Mouse (Mus musculus) layer of hippocampus, adult 2 months (tissue): ENCODE results near the gene Leo1. TPM values are rescaled to one million over a fixed set of nuclear protein-coding genes. Genes with fewer than 3 reads are reported as not detected.
"Not testable (repeated sequence)": the region's sequence is repeated elsewhere in the genome, so short reads cannot be mapped to it uniquely, and the experiment has no call there.

Source experiments
- DNase-seq, 2 experiments: peaks; one replicate each; pipeline ENCODE4 v3.0.0; 2022; ENCODE audit warnings: low spot score in 2 of 2
- H3K27ac ChIP-seq: fragments of 200-600 bp; 2 replicates; pipeline ENCODE4 v1.8.1; 2022
- H3K4me3 ChIP-seq: fragments of 200-600 bp; 2 replicates; pipeline ENCODE4 v1.8.1; 2022; ENCODE audit warnings: mild to moderate bottlenecking
- CTCF ChIP-seq: fragments of 200-600 bp; conservative IDR thresholded peaks from 2 replicates; pipeline ENCODE4 v1.8.1; 2022; ENCODE audit warnings: antibody characterized with exemption, mild to moderate bottlenecking, moderate library complexity
- total RNA-seq, 2 experiments: library from RNA; stranded (reverse); gene quantifications; 2 replicates each; pipeline ENCODE4 v1.2.3; 2021

Gene Leo1
- total RNA-seq, 2 experiments from 2014 or later, result 24.1 to 24.3 TPM

DNA sequence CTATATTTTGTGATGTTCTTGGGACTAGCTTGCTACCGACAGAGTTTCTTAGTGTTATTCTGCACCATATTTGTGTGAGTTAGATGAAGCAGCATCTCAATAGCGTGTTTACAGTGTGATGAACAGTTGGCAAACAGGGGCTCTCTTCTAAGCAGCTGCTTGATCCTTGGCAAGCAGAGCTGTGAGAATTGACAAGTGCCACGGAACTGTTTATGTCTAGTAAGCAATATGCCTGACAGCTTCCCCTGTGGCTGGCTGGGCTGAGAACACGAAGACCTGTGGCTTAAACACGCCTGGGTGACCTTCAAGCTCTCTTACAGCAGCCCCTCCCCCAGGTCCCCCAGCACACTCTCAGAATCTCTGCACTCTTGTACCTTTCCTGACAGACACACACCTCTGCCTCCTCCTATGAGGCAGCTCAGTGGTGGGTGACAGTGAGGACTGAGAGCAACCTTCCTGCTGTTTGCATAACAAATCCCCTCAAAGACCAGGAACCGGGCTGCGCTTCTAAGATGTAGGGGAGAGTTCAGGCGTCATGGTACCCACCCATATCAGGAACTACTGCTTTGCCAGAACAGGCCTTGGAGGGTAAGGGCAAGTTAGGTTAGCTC, 21.8 kb downstream of the Leo1 start:
- peak; percentile 31 to 41 for DNase-seq
- no peak overlapping the region for H3K27ac ChIP-seq
- no peak for TF ChIP-seq CTCF
- H3K4me3 ChIP-seq, result no peak overlapping the region

DNA sequence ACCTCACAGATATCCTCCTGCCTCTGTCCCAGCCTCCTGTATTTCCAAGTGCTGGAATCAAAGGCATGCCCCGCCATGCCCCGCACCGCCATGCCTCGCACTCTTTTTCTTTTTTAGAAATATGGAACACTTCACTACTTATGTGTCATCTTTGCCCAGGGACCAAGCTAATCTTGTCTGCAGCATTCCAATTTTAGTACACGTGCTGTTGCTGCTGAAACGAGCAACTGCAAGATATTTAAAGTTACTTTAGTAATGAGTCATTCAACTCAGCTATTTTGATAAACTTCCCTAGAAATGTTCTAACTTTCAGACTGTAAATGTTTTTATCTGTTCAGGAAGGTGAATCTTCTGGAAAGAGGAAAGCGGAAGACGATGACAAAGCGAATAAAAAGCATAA, 24.5 kb downstream of the Leo1 start:
- no peak overlapping the region for H3K4me3 ChIP-seq
- H3K27ac ChIP-seq, result no peak overlapping the region
- no peak for DNase-seq
- no peak for TF ChIP-seq CTCF

DNA sequence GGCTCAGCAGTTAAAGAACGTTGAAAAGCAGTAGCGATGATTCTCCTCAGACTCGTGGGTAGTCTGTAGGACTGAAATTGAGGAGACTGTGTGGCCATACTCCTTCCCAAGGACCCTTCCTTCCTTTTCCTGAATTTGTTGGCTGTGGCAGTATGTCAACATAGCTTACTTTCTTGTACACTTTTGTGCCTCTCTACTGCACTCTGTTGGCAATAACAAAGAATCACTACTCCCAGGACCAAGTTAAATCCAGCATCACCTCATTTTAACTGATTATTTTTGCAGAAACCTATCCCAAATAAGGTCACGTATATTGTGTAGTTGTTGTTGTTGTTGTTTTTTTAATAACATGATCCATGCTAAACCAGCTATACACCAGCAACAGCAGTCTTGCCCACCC, 25.3 kb downstream of the Leo1 start:
- no peak overlapping the region for H3K27ac ChIP-seq

DNA sequence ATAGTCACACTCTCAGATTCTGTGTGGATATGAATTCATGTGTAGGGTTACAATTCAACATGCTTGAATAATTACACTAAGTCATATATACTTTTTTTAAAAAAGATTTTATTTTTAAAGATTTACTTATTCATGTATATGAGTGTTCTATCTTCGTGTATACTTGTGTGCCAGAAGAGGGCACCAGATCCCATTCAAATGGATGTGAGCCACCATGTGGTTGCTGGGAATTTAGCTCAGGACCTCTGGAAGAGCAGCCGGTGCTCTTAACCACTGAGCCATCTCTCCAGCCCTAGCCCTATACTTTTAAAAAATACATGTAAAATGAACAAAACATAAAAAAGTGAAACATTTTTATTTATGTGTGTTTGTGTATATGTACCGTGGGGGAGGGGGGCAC, 26.3 kb downstream of the Leo1 start:
- DNase-seq, result no peak
- no peak overlapping the region for H3K27ac ChIP-seq
- TF ChIP-seq CTCF, result peak; percentile 37
- no peak overlapping the region for H3K4me3 ChIP-seq

More for the DNA sequence above, 25.3 kb downstream of the Leo1 start:
- peak; percentile 62 for TF ChIP-seq CTCF
- H3K4me3 ChIP-seq, result no peak overlapping the region
- DNase-seq, result no peak

DNA sequence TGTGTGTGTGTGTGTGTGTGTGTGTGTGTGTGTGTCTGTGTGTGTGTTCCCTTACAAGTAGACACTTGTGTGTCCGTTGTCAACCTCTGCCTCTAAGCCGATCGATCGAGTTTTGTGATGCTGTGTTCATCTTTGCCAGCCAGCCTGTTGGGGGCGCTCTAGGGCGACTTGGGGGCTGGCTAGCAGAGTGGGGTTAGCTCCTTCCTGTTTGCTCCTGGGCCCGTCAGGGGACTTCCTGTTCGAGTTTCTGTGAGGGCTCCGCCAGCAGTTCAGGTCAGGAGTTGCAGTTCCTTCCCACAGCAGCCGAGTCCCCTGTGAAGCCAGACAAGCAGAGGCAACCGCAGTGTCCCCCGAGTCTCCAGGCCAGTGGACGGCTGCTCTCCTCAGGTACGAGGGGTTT, 27.0 kb downstream of the Leo1 start:
- H3K4me3 ChIP-seq, result no peak overlapping the region
- TF ChIP-seq CTCF, result peak; percentile 40
- no peak for DNase-seq
- H3K27ac ChIP-seq, result no peak overlapping the region

DNA sequence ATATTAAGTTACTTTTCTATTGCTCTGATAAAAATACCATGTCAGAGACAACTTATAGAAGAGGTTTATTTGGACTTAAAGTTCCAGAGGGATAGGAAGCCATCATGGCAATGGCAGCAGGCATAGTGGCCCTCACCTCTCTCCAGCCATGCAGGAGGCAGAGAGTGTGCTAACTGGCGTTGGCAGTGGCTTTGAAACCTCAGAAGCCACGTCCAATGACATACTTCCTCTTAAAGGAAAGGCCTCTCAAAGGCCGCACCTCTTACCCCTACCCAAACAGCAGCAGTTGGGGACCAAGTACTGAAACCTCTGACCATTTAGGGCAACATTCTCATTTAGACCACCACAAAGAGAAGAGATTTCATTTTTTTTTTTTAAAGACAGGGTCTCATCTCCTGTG, 35.9 kb downstream of the Leo1 start:
- no peak overlapping the region for H3K27ac ChIP-seq
- DNase-seq, result no peak
- TF ChIP-seq CTCF, result no peak
- H3K4me3 ChIP-seq, result no peak overlapping the region

DNA sequence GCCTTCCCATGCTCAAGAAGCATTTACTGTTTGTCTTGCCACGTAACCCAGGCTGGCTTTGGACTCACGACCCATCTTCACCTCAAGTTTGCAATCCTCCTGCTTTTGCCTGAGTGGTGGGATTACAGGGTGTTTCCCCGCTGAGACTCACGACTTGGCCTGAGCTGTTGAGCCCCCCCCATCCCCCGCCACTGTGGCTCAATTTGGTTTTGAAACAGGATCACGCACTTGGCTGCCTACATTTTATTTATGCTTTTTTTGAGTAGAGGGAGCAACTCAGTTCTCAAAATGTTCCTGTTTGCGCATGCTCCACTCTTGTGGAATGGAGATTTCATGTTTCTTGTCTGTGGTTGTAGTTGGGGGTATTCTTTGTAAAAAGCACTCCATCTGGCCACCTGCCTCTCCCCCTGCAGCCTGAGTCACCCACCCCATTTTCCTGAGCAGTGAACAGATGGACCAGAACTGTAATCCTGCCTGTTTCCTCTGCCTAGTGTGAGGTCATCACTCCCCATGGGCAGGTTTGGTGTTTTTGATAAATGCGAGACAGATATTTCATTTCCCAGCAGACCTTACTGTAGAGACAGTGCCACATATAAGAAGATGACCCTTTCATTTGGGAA, 37.9 kb downstream of the Leo1 start:
- 0 out of 2 replicates have a peak overlapping the region, but pooled peaks have one; percentile 5 for H3K27ac ChIP-seq
- TF ChIP-seq CTCF, result no peak
- peak; percentile 46 for DNase-seq
- no peak overlapping the region for H3K4me3 ChIP-seq

DNA sequence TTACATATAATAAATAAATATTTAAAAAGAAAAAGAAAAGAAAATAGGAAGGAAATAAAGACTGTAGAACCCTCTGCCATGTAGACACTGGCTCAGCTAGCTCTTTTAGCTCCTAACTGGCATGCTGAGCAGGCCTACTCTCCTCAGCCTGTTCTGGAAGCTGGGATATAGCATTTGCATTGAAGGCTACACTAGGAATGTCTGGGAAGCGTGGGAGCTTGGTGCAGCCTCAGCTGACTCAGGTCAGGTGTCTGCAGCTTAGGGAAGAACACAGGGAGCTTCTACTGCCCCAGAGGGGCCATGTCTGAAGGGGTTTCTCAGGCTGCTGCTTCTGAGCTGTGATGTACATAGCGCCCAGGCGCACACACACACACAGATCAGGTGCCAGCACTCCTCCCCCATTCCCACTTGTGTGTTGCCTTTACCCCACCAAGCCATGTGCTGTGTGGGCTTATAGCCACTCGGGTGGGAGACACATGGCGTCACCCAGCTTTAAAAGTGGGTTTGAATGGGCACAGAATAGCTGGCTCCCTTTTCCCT, 39.3 kb downstream of the Leo1 start:
- no peak for DNase-seq
- no peak for TF ChIP-seq CTCF
- H3K4me3 ChIP-seq, result no peak overlapping the region
- no peak overlapping the region; the same call in 1 of the 2 replicates for H3K27ac ChIP-seq

DNA sequence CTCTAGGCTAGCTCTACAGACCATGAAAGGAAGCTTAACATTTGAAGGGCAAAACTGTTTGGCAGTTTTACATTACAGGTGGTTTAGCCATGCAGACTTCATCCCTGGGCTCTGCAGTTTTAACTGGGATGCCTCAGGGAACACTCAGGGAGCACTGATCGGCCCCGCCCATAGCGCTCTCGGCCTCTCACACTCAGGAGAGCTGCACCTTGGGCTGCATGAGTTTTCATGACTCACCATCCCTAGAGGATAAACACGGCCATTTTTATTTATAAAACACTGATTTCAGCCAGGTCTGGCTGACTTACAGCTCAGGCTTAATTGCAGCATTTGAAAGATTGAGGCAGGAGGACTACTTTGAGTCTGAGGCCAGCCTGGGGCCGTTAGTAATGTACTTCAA, 43.9 kb downstream of the Leo1 start:
- Histone ChIP-seq H3K27ac (no peak overlapping the region), H3K4me3 (no peak overlapping the region)
- no peak for DNase-seq
- TF ChIP-seq CTCF, result no peak

DNA sequence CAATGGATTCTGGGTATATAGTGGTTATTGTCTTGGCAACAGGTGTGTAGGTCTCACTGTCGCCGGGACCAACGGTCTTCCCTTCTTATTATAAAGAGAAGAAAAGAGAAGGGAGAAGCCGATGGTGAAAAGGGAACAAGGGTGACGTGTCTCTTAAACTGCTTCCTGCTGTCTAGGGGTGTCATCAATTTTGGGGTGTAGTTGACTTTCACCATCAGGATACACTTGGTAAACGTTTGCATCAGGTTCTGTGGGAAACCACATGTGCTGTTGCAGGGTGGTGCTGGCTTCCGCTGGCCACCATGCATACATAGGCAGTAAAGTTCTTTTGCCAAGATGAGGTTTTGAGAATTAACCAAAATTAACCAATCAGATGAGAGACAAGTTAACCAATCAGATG, 46.9 kb downstream of the Leo1 start:
- not testable (repeated sequence) for H3K27ac ChIP-seq, H3K4me3 ChIP-seq, DNase-seq

DNA sequence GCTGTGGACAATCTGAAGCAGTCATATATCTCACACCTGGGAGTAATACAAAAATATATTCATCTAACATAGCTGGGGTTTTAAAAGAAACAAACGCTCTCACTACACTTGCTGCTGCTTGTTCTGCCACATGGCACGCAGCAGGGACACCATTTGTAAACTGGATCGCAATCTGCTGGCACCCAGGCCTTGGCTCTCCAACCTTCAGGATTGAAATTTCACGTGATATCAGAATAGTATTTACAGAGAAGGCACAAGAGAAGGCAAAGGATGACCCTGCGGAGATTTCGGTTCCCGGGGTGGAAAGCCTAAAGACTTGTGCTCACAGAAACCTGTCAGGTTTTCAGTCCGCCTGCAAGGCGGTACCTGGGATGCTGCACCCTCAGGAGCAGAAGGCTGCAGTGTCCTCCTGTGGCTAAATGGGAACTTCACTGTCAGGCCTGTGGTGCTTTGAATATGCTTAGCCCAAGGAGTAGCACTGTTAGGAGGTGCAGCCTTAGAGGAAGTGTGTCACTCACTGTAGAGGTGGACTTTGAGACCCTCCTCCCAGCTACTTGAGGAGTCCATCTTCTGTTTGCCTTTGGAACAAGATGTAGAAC, 53.2 kb downstream of the Leo1 start:
- H3K4me3 ChIP-seq, result no peak overlapping the region
- 0 out of 2 replicates have a peak, but pooled peaks have one; percentile 3 for TF ChIP-seq CTCF
- no peak overlapping the region for H3K27ac ChIP-seq
- peak in 1 of 2 experiments; percentile 40 for DNase-seq

DNA sequence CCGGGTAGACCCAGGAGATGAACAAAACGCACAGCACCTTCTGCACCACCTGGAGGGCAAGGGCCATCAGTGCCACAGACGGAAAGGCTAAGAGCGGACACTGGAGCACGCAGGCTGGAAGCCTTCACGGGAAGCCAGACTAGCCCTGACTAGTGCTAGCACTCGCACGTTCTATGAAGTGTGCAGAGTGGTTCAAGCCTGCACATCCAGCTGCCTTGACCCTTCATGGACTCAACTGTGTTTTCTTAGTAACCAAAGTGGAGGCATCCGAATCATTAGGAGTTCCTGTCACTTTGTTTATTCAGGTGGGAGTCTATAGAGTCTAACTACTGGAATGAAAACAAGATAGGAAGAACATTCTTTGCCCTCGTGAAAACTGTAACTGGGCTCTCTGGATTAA, 54.6 kb downstream of the Leo1 start:
- TF ChIP-seq CTCF, result no peak
- no peak overlapping the region for H3K4me3 ChIP-seq
- DNase-seq, result no peak
- H3K27ac ChIP-seq, result no peak overlapping the region

DNA sequence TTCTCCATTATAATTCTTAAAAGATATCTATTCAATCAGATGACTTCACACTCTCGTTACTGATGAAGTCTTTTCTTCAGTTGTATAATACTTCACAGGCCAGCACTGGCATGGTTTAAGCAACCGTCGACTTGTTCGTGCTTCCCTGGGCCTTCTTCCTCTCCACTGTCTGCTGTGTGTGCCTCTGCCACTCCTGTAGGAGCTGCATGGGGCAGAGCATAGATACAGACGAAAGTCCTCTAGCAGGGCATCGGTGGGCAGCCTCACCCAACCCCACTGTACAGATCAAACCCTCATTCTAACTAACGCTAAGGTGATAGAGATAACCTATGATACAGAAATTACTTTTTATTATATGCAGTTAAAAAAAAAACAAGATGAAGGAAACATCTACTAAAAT, 57.2 kb downstream of the Leo1 start:
- H3K27ac ChIP-seq, result no peak overlapping the region
- no peak for TF ChIP-seq CTCF
- no peak for DNase-seq
- H3K4me3 ChIP-seq, result no peak overlapping the region
